Mouse (Mus musculus) heart, postnatal 14 days (tissue): ENCODE measurements around the gene Akirin1. TPM values are rescaled to one million over a fixed set of nuclear protein-coding genes. Genes with fewer than 3 reads are reported as not detected.

Experiments used
- DNase-seq, 2 experiments: peaks; one replicate each; pipeline ENCODE4 v3.0.0; 2021 to 2022
- intact Hi-C: fragments of 180-260 bp; cut with DNase I; formaldehyde crosslinking; loops from one replicate; pipeline ENCODE4 v1.15.1; 2025
- total RNA-seq, 2 experiments: library from RNA; stranded (reverse); gene quantifications; 2 replicates each; pipeline ENCODE4 v1.2.3; 2021

Gene Akirin1
- total RNA-seq, 2 experiments from 2014 or later: 27.8 to 32.0 TPM

DNA sequence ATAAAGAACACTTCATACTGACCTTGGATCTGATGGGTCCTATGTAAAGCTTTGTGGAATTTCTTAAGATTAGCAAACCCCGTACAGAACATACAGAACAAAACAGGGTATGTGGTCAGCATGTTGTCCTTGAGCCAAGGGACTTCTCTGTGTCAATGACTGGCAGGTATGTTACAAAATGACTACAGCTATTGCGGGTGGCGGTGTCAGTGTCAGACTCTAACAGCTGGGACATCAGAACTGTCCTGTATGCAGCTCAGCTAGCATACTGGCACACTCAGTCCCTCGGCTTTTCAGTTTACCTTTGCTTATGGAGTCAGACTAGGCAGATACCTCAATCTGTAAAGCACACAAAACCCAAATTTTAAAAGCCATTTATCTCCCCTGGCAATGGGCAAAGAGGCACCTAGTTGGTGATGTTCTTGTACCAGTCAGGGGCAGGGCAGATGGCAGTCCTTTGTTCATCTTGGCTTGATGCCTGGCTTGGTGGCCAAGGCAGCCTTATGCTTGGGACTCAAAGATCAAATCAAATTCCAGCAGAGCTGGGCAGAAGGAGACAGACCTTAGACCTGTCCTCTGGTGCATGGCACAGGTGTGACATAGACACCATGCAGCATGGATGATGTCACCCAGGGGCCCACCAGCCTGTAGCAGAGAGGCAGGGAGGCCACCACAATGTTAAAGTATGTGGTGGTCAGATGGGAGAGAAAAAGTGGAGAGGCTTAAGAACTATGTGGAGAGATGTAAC is 17.8 kb downstream of the Akirin1 start:
- no peak for DNase-seq
- intact Hi-C loops: no loop called here

DNA sequence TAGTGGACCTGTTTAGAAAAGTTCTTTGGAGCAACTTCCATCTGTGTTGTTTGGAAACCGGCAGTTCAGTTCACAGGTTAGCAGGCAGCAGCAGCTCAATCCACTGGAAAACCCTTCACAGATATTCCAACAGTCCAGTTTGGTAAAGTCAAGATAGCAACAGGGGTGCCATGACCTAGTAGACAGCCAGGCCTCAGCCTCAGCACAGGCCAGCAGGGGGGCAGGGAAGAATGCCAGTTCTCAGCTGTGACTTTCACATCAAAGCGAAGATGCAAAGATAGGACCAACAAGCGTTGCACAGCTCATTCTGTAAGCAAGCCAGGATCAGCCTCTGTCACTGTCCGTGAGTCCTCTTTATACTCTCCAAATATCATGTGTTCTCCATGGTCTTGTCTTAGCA is 28.4 kb downstream of the Akirin1 start:
- DNase-seq: no peak
- intact Hi-C loops: no loop called here

- DNase-seq: no peak
- intact Hi-C loops: loop anchor here (2.0 to 10.0 kb wide), 2 partner anchors 28 to 976 kb away; partner anchors contain the start of gene Utp11
These were observed 31.7 kb downstream of the Akirin1 start for GRCm38 (mm10) chr4:123718434-123718780.

GRCm38 (mm10) chr4:123717574-123718433 is 32.3 kb downstream of the Akirin1 start, which contains the start of gene Ndufs5:
Ndufs5 (minus strand) TSS chr4:123718202.
- intact Hi-C loops: loop anchor here (2.0 to 10.0 kb wide), 2 partner anchors 29 to 977 kb away; partner anchors contain the start of gene Utp11
- peak; percentile 98 for DNase-seq

- intact Hi-C loops: loop anchor here (10.0 kb wide), 1 partner anchor 982 kb away; the partner anchor contains the start of gene Utp11
- DNase-seq: no peak
These were observed 37.7 kb downstream of the Akirin1 start for GRCm38 (mm10) chr4:123712431-123712830.

DNA sequence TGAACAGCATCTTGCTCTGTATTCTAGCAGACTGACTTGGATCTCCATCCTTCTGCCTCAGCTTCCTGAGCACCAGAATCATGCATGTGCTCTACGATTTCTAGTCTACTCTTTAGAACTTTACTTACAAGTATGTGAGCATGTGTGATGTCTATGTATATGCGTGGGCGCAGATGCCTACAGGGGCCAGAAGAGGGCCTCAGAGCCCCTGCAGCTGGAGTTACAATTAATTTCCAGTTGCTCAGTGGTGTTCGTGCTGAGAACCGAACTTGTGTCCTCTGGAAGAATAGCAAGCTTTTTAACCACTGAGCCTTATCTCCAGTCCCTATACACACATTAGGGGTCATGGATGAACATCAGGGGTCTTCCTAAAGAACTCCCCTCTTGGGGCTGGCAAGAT is 42.8 kb downstream of the Akirin1 start:
- intact Hi-C loops: no loop called here
- DNase-seq: no peak

- no peak for DNase-seq
- intact Hi-C loops: no loop called here
These were observed 44.8 kb downstream of the Akirin1 start for GRCm38 (mm10) chr4:123705340-123705739.

DNA sequence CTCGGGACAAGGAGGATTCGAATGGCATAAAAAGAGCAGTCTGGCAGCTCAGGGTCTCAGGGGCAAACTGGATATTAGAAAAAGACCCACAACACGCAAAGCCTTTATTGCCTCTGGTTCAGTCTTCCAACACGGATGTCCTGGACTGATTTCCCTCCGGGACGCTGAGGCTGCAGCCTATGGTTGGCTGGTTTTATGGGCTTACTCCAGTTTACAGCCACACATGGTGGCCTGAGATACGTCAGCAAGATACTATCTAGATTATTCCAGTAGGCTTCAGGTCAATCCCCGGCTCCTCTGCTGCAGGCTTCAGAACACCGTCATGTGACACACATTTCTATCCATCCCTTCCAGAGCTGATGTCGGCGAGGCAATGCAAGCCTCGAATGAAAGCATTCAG is 56.8 kb downstream of the Akirin1 start:
- intact Hi-C loops: no loop called here
- DNase-seq: no peak

DNA sequence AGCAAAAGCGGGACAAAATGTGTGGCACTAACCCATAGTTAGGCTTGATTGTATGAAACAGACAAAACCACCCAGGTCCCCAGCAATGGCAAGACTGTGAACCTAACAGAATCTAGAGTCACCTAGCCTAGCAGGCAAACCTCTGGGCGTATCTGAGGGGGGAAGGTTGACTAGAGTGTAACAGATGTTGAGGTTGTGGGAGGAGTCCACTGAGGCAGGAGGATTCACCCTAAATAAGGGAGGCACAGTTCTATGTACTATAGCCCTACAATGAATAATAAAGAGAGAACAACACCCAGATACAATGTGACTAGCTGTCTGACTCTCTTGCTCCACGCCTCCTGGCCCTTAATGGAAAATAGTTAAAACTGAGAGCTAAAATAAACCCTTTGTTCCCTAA is 58.1 kb downstream of the Akirin1 start:
- intact Hi-C loops: no loop called here
- DNase-seq: no peak

- intact Hi-C loops: no loop called here
- peak in 1 of 2 experiments; percentile 39 for DNase-seq
These were observed 59.8 kb downstream of the Akirin1 start for GRCm38 (mm10) chr4:123690311-123690710.

DNA sequence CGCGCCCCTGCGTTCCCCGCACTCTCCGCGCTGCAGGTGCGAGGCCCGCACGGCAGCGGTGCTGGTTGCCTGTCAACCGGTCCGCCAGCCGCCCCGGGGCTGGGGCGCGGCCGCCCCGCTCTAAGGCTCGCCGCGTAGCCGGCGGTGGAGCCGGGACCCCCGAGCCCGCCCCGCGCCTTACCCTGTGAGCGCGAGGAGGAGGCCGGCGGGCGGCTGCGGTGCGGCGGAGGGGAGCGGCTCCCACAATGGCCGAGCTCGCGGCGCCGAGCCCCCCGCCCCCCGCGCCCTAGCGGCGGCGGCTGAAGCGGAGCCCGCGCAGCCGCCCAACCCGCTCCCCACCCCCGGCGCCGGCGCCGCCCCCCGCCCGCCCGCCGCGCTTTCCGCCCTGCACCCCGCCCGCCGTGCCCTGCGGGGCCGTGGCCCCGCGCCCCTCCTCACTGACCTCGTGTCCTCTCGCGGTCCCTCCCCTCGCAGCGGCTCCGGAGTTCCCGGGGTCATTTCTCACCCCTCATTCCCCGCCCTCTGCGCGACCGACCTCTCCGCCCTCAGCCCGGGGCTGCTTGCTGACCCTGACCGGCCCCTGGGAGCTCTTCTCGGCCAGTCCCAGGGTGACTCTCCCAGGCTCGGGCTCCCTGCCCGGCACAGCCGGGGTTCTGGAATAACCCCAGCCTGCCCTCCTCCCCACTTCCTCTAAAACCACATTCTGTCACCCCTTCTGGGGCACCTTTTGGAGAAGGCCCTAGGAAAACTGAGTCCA is 62.9 kb downstream of the Akirin1 start:
- intact Hi-C loops: no loop called here
- peak; percentile 59 to 60 for DNase-seq

- peak; percentile 26 to 40 for DNase-seq
- intact Hi-C loops: no loop called here
These were observed 63.6 kb downstream of the Akirin1 start for GRCm38 (mm10) chr4:123686368-123687024.

- intact Hi-C loops: no loop called here
- no peak for DNase-seq
These were observed 64.5 kb downstream of the Akirin1 start for GRCm38 (mm10) chr4:123685506-123686242.

- intact Hi-C loops: no loop called here
- no peak for DNase-seq
These were observed 65.1 kb downstream of the Akirin1 start for GRCm38 (mm10) chr4:123685046-123685445.

Other genes with a start within 250 kb of the Akirin1 start
- 100 to 1,000 TPM; 271 to 291 TPM for gene Macf1, start 66.0 kb downstream of the Akirin1 start, total RNA-seq
- 100 to 1,000 TPM; 370 to 409 TPM for gene Ndufs5, start 32.1 kb downstream of the Akirin1 start, total RNA-seq
- gene Rhbdl2, start 37.5 kb upstream of the Akirin1 start, total RNA-seq: under 1 TPM in 1 of 2 experiments, not detected in 1; 0.29 TPM
- gene 4933427I04Rik, start 109.3 kb upstream of the Akirin1 start, total RNA-seq: not detected
- 10 to 100 TPM; 22.3 to 28.1 TPM for gene Mycbp, start 154.5 kb upstream of the Akirin1 start, total RNA-seq
- 10 to 100 TPM; 44.8 to 46.0 TPM for gene Rragc, start 167.1 kb upstream of the Akirin1 start, total RNA-seq
- not detected for gene 4930535I16Rik, start 167.7 kb upstream of the Akirin1 start, total RNA-seq